Mouse (Mus musculus): Measurements from ENCODE around the gene Mau2. TPM values are rescaled to one million over a fixed set of nuclear protein-coding genes. Genes with fewer than 3 reads are reported as not detected.
A peak's percentile ranks its signal among the peaks of the same experiment; 100 is the strongest.
"Not testable (repeated sequence)": the region's sequence is repeated elsewhere in the genome, so short reads cannot be mapped to it uniquely, and the experiment has no call there.

Gene Mau2
- polyA plus RNA-seq, 1 experiment from 2014 or later: 67.4 TPM

DNA sequence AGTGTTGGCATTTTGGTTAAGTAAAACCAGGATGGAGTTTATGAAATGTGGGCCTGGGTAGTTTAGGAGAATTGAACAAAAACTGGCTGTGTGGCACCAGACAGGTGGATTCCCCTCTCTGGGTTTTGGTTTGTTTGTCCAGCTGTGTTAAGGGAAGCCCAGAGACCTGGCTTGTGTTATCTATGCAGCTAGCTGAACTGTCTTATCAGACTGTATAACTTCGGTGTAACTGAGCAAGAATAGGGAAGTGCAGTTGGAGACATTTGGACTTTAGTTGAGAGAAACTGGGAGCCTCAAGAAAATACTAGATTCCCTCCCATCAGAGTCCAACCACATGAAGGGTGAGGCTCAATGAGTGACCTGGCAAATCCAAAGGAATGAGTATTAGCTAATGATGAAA, 31.1 kb upstream of the Mau2 start:
- H3K27me3 ChIP-seq (replicated peaks; ENCODE audit: control insufficient read depth, insufficient read depth, low read length): no peaks in the 10 kb centered on the region
- WGBS: 95% methylated on average over 1 of the region's 1 CpGs
- DNase-seq (ENCODE audit: low spot score): no peak
- H3K27ac ChIP-seq (ENCODE audit: low read depth, low read length): no peak overlapping the region
- H3K36me3 ChIP-seq (ENCODE audit: control insufficient read depth, insufficient read depth, low read length): peaks cover 36% of the 10 kb centered on the region
- H3K4me3 ChIP-seq (ENCODE audit: low read depth, low read length): no peak overlapping the region
- no peak overlapping the region for H3K4me2 ChIP-seq (ENCODE audit: low read length)
- no peaks in the 10 kb centered on the region for H3K4me1 ChIP-seq (ENCODE audit: control insufficient read depth, insufficient read depth, low read length)
- H3K9me3 ChIP-seq (replicated peaks; ENCODE audit: control insufficient read depth, low read length): no peaks in the 10 kb centered on the region
- no peak for ATAC-seq
- H3K9ac ChIP-seq (ENCODE audit: low read length): no peak overlapping the region

DNA sequence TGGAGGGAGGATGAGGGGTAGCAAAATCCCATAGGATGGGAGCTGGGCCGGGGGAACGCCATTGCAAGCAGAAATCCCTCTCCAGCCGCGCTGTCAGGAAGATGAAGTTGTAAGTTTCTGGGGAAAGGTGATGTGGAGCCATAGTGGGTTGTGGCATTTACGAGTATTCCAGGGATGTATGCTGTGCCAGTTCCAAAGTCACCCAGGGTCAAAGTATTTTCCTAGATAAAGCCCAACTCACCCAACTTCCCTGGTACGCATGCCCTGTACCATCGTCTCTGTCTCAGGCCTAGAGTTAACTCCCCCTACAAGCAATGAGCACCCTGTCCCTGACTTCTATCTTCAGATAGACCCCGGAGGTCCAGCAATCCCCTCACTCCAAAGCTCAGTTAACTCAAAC, 30.6 kb upstream of the Mau2 start:
- no peak overlapping the region for H3K4me3 ChIP-seq (ENCODE audit: low read depth, low read length)
- H3K9ac ChIP-seq (ENCODE audit: low read length): no peak overlapping the region
- H3K4me1 ChIP-seq (ENCODE audit: control insufficient read depth, insufficient read depth, low read length): no peaks in the 10 kb centered on the region
- H3K27me3 ChIP-seq (replicated peaks; ENCODE audit: control insufficient read depth, insufficient read depth, low read length): no peaks in the 10 kb centered on the region
- peaks cover 42% of the 10 kb centered on the region for H3K36me3 ChIP-seq (ENCODE audit: control insufficient read depth, insufficient read depth, low read length)
- no peak overlapping the region for H3K4me2 ChIP-seq (ENCODE audit: low read length)
- WGBS: 62% methylated on average over 8 of the region's 8 CpGs
- H3K9me3 ChIP-seq (replicated peaks; ENCODE audit: control insufficient read depth, low read length): no peaks in the 10 kb centered on the region
- DNase-seq (ENCODE audit: low spot score) (no peak), ATAC-seq (no peak)
- H3K27ac ChIP-seq (ENCODE audit: low read depth, low read length): no peak overlapping the region

DNA sequence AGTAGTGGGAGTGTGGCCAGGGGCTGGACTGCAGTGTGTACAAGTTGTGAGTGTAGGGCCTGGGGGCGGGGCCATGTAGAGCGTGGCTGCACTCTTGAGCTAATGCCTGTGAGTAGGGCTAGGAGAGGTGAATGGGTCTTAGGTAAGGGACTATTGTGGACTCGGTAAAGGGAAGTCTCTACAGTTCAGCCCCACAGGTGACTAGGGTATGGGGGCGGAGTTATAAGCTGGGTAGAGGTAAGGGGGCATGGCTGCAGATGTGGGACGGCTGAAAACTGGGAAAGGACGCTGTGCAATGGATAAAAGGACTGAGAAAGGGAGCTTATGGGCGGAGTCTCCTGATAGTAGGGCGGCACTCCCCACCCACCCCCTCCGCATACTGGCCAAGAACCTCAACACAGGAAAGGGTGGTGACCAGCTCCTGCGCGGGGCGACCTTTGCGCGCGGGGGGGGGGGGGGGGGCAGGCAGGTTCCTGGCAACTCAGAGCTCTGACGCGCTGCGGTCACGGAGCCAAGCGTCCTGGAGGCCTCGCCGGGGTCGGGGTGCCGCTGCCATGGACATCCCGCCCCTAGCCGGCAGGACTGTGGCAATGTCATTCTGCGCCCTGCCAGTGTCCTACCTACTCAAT, 30.0 kb upstream of the Mau2 start, which contains the start of gene Tm6sf2:
TSS of gene Tm6sf2 (plus strand) at position 484 of the 629 bp plus-strand sequence.
- no peak for DNase-seq (ENCODE audit: low spot score)
- no peaks in the 10 kb centered on the region for H3K27me3 ChIP-seq (replicated peaks; ENCODE audit: control insufficient read depth, insufficient read depth, low read length)
- WGBS: 12% methylated on average over 15 of the region's 27 CpGs
- no peaks in the 10 kb centered on the region for H3K9me3 ChIP-seq (replicated peaks; ENCODE audit: control insufficient read depth, low read length)
- H3K4me2 ChIP-seq (ENCODE audit: low read length): no peak within 1 kb of the TSS
- no peak within 1 kb of the TSS for H3K9ac ChIP-seq (ENCODE audit: low read length)
- no peaks in the 10 kb centered on the region for H3K4me1 ChIP-seq (ENCODE audit: control insufficient read depth, insufficient read depth, low read length)
- peaks cover 47% of the 10 kb centered on the region for H3K36me3 ChIP-seq (ENCODE audit: control insufficient read depth, insufficient read depth, low read length)
- no peak within 1 kb of the TSS for H3K27ac ChIP-seq (ENCODE audit: low read depth, low read length)
- peak; percentile 37; the same call in 1 of the 2 replicates for ATAC-seq
- no peak within 1 kb of the TSS for H3K4me3 ChIP-seq (ENCODE audit: low read depth, low read length)

DNA sequence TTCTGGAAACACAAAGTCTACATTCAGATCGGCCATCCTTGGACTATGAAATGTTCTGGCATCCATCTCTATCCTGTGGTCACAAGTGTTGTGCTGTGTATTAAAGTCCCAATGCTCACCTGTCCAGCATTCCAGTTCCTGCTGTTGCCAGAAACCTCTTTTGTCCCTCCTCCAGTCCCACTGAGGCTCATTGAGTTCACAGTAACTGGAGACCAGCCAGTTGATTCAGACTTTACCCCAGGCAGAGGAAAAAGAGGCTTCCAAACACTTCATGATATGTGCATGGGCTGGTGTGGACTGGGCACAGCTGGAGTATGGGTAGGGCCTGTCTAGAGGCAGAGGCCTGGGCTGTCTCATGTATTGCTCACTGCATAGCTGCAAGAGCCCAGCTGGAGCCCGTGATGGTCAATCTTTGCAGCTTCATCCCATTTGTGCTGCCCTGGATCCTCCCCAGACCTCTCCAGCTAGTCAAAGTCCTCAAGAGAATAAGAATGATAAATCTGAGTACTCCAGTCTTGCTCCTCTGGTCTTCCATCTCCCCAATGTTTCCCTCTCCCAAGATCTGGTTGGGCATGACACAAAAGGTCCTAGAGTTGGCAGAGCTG, 29.4 kb upstream of the Mau2 start:
- Histone ChIP-seq H3K4me1 (ENCODE audit: control insufficient read depth, insufficient read depth, low read length) (no peaks in the 10 kb centered on the region), H3K9me3 (replicated peaks; ENCODE audit: control insufficient read depth, low read length) (no peaks in the 10 kb centered on the region), H3K4me3 (ENCODE audit: low read depth, low read length) (no peak overlapping the region), H3K9ac (ENCODE audit: low read length) (no peak overlapping the region), H3K27ac (ENCODE audit: low read depth, low read length) (no peak overlapping the region), H3K36me3 (ENCODE audit: control insufficient read depth, insufficient read depth, low read length) (peaks cover 53% of the 10 kb centered on the region), H3K27me3 (replicated peaks; ENCODE audit: control insufficient read depth, insufficient read depth, low read length) (no peaks in the 10 kb centered on the region), H3K4me2 (ENCODE audit: low read length) (no peak overlapping the region)
- ATAC-seq (no peak), DNase-seq (ENCODE audit: low spot score) (no peak)
- 81% methylated on average over 2 of the region's 2 CpGs for WGBS

DNA sequence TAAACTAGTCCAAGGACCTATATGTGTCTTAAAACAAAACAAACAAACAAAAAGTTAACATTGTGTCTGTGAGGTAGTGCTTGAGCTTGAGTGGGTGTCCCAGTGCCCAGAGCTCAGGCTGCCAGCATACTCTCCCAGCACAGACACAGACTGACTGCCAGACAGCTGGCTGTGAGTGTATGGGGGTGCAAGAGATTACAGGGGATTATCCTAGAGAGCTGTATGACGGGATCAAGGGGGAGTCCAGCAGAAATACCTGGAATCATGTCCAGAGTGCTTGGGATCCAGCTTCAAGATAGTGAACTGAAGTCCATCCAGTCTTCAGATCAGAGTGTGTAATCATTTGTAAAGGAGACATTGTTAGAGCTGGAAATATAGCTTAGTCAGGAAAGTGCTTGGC, 15.2 kb upstream of the Mau2 start:
- Histone ChIP-seq H3K9ac (ENCODE audit: low read length) (no peak overlapping the region), H3K4me3 (ENCODE audit: low read depth, low read length) (no peak overlapping the region), H3K27ac (ENCODE audit: low read depth, low read length) (no peak overlapping the region), H3K4me2 (ENCODE audit: low read length) (no peak overlapping the region), H3K27me3 (replicated peaks; ENCODE audit: control insufficient read depth, insufficient read depth, low read length) (no peaks in the 10 kb centered on the region), H3K9me3 (replicated peaks; ENCODE audit: control insufficient read depth, low read length) (no peaks in the 10 kb centered on the region), H3K4me1 (ENCODE audit: control insufficient read depth, insufficient read depth, low read length) (no peaks in the 10 kb centered on the region), H3K36me3 (ENCODE audit: control insufficient read depth, insufficient read depth, low read length) (peaks cover 95% of the 10 kb centered on the region)
- DNase-seq (ENCODE audit: low spot score): no peak
- 52% methylated on average over 1 of the region's 1 CpGs for WGBS
- ATAC-seq: no peak

DNA sequence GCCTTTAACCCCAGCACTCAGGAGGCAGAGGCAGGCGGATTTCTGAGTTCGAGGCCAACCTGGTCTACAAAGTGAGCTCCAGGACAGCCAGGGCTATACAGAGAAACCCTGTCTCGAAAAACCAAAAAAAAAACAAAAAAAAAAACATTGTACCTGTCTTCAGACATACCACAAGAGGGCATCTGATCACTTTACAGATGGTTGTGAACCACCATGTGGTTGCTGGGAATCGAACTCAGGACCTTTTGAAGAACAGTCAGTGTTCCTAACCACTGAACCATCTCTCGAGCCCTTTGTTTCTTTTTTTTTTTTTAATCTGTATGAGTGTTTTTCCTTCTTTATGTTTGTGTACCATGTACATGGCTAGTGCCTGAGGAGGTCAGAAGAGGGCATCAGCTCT, 7.9 kb upstream of the Mau2 start:
- ATAC-seq; H3K27me3 ChIP-seq (replicated peaks; ENCODE audit: control insufficient read depth, insufficient read depth, low read length); DNase-seq (ENCODE audit: low spot score); H3K9ac ChIP-seq (ENCODE audit: low read length); H3K9me3 ChIP-seq (replicated peaks; ENCODE audit: control insufficient read depth, low read length); H3K4me2 ChIP-seq (ENCODE audit: low read length); H3K4me3 ChIP-seq (ENCODE audit: low read depth, low read length); H3K27ac ChIP-seq (ENCODE audit: low read depth, low read length); H3K4me1 ChIP-seq (ENCODE audit: control insufficient read depth, insufficient read depth, low read length): not testable (repeated sequence)
- 94% methylated on average over 5 of the region's 5 CpGs for WGBS
- peaks cover 63% of the 10 kb centered on the region for H3K36me3 ChIP-seq (ENCODE audit: control insufficient read depth, insufficient read depth, low read length)

DNA sequence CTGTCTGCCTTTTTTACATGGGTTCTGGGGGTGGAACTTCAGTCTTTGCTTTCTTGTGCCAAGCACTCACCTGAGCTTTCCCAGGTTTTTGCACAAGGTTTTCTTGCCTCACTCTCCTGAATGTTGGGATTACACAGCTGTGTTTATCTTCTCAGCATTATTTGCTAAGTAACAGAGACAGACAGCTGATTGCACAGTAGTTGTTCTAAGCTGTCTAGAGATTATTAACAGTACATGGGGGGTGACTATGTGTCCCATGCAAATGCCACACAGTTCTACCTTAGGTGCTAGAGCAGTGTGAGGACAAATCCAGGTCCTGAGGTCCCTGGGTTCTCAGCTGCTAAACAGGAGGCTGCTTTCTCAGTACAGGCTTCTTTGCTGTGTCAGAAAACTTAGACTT, 7.1 kb upstream of the Mau2 start:
- no peak overlapping the region for H3K4me3 ChIP-seq (ENCODE audit: low read depth, low read length)
- H3K27ac ChIP-seq (ENCODE audit: low read depth, low read length): no peak overlapping the region
- ATAC-seq (no peak), DNase-seq (ENCODE audit: low spot score) (no peak)
- H3K9me3 ChIP-seq (replicated peaks; ENCODE audit: control insufficient read depth, low read length): no peaks in the 10 kb centered on the region
- no peak overlapping the region for H3K9ac ChIP-seq (ENCODE audit: low read length)
- no peaks in the 10 kb centered on the region for H3K4me1 ChIP-seq (ENCODE audit: control insufficient read depth, insufficient read depth, low read length)
- H3K4me2 ChIP-seq (ENCODE audit: low read length): no peak overlapping the region
- no peaks in the 10 kb centered on the region for H3K27me3 ChIP-seq (replicated peaks; ENCODE audit: control insufficient read depth, insufficient read depth, low read length)
- H3K36me3 ChIP-seq (ENCODE audit: control insufficient read depth, insufficient read depth, low read length): peaks cover 56% of the 10 kb centered on the region

DNA sequence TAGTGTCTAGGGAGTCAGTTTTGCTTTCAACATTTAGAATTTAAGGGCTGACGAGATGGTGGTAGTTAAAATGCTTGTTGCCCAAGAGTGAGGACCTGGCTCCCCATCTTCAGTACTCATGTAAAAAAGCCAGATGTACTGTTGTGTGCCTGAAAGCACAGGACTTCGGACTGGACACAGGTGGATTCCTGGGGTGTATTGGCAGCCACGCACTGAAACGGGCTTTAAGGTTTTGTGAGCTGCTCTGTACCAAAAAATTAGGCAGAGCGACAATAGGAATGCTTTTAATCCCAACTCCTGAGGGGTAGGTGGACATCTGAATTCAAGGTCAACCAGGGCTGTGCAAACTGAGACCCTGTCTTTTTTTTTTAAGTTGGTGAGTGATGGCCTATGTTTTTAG, 1.5 kb upstream of the Mau2 start:
- H3K27ac ChIP-seq (ENCODE audit: low read depth, low read length): no peak overlapping the region

DNA sequence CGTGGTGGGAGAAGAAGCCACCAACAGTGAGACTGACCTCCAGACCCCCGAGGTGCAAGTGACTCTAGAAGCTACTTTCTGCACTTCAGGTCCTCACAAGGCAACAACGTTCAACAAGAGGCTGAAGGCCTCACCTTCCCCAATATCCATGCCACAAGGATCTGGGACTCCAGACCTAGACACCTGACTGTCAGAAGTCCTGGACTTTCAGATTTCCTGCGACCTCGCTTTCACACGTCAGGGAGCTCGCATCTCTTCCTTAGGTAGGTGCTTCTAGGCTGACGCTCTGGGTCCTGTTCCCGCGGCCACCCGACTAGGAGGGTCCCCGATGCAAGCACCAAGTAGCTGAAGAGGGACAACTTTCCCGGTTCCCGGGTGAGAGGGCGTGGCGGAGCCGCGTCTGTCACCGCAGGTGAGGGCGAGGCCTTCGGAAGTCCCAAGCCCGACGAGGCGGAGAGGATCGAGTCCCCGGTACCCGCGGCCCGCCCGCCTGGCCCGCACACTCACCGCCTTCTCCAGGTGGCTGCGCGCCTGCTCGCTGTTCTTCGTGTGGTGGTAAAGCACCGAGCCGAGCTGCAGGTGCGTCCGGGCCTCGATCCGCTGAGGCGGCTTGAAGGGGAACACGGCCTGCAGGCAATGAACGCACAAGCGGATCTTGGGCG, 518 bp downstream of the Mau2 start:
- peak overlapping the region; percentile 88 for H3K4me2 ChIP-seq (ENCODE audit: low read length)
- peaks cover 3% of the 10 kb centered on the region; the same call in 1 of the 2 replicates for H3K36me3 ChIP-seq (ENCODE audit: control insufficient read depth, insufficient read depth, low read length)
- H3K27ac ChIP-seq (ENCODE audit: low read depth, low read length): peak overlapping the region; percentile 64; the same call in 1 of the 2 replicates
- DNase-seq (ENCODE audit: low spot score): peak; percentile 9
- no peaks in the 10 kb centered on the region for H3K27me3 ChIP-seq (replicated peaks; ENCODE audit: control insufficient read depth, insufficient read depth, low read length)
- H3K4me1 ChIP-seq (ENCODE audit: control insufficient read depth, insufficient read depth, low read length): peaks cover 20% of the 10 kb centered on the region
- WGBS: 2% methylated on average over 47 of the region's 47 CpGs
- H3K9ac ChIP-seq (ENCODE audit: low read length): peak overlapping the region; percentile 98
- no peaks in the 10 kb centered on the region for H3K9me3 ChIP-seq (replicated peaks; ENCODE audit: control insufficient read depth, low read length)
- ATAC-seq: no peak; the same call in 1 of the 2 replicates
- peak overlapping the region; percentile 100 for H3K4me3 ChIP-seq (ENCODE audit: low read depth, low read length)

More for the DNA sequence above, 1.5 kb upstream of the Mau2 start:
- WGBS: 87% methylated on average over 5 of the region's 5 CpGs
- Histone ChIP-seq H3K9me3 (replicated peaks; ENCODE audit: control insufficient read depth, low read length) (no peaks in the 10 kb centered on the region), H3K4me1 (ENCODE audit: control insufficient read depth, insufficient read depth, low read length) (peaks cover 20% of the 10 kb centered on the region), H3K4me3 (ENCODE audit: low read depth, low read length) (no peak overlapping the region; the same call in 1 of the 2 replicates), H3K9ac (ENCODE audit: low read length) (no peak overlapping the region), H3K27me3 (replicated peaks; ENCODE audit: control insufficient read depth, insufficient read depth, low read length) (no peaks in the 10 kb centered on the region), H3K4me2 (ENCODE audit: low read length) (peak overlapping the region; percentile 88), H3K36me3 (ENCODE audit: control insufficient read depth, insufficient read depth, low read length) (peaks cover 8% of the 10 kb centered on the region)
- ATAC-seq: no peak
- DNase-seq (ENCODE audit: low spot score): no peak

Measured in forebrain, embryonic 14.5 days (tissue).